Mouse (Mus musculus): Measurements from ENCODE around the gene Sbpl.

DNA sequence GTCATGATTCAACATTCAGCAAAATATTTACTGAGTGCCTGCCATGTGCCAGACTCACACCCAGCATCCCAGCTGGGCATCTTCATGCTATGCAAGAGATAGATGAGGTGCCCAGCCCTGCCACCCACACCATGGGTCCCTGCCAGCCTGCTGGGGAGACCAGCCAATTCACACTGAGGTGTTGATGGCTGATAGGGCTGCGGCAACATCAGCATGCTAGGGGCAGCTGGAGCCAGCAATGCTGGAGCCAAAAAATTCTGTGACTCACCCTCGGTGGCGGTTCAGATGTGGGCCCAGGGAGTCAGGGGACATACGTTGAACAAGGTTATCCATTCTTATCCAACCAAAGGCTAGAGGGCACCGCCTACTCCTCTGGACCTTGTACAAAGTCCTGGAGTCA, 45.3 kb upstream of the Sbpl start:
- TF ChIP-seq CTCF (conservative IDR thresholded peaks at IDR 0.05; ENCODE audit: low read length) (no peak), POU5F1 (IDR thresholded peaks at IDR 0.05; ENCODE audit: borderline replicate concordance, low read length) (no peak), NANOG (IDR thresholded peaks at IDR 0.05; ENCODE audit: borderline replicate concordance, low read length) (no peak)

Measured in E14TG2a.4 (cell line).